Mouse (Mus musculus) cerebellum, adult 2 months (tissue): ENCODE measurements around the gene Syt8.

Experiments used
- CTCF ChIP-seq: fragments of 200-500 bp; IDR thresholded peaks from 2 replicates; pipeline ENCODE4 v1.5.1; 2011; ENCODE audit warnings: low read depth, mild to moderate bottlenecking, control low read depth, low read length, moderate library complexity, borderline replicate concordance; ENCODE audit not compliant: insufficient read depth
- POLR2A ChIP-seq: fragments of 200-500 bp; IDR thresholded peaks from 2 replicates; pipeline ENCODE4 v1.6.1; 2011; ENCODE audit warnings: low read length, control low read depth, borderline replicate concordance; ENCODE audit not compliant: insufficient read depth

DNA sequence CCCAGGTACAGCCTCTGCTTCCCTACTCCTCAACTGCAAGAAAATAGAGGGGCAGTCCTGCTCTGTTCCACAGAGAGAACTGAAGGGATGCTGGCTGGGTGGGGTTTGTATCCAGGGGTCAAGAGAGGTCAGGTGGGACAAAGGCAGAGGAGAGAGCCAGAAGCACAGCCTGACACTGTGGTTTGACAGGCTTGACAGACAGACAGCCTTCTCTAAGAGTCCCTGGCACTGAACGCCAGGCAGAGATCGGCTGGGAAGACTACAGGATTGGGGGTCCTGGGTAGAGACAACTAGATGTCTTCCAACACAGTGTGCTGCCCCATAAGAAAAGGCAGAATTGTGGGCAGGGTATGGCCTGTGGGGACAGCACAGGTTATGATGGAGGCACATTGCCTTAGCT lies 43.9 kb downstream of the Syt8 start:
- TF ChIP-seq POLR2A (no peak), CTCF (no peak)
